Mouse (Mus musculus) bone marrow macrophage, adult 2 months (primary cell): ENCODE data around the gene Anks3.

Experiments
- CTCF ChIP-seq: IDR thresholded peaks from 2 replicates; pipeline ENCODE4 v1.5.1; 2012; ENCODE audit warnings: low read depth, mild to moderate bottlenecking, low read length, moderate library complexity
- POLR2A ChIP-seq: IDR thresholded peaks from 2 replicates; pipeline ENCODE4 v1.6.1; 2012; ENCODE audit warnings: mild to moderate bottlenecking, low read depth, low read length, borderline replicate concordance

- no peak for TF ChIP-seq CTCF
- TF ChIP-seq POLR2A, result no peak
These were observed 56.6 kb downstream of the Anks3 start for GRCm38 (mm10) chr16:4907386-4907785.
